Mouse (Mus musculus) adrenal gland, postnatal 4 days (tissue): ENCODE data around the gene Miox. TPM values are rescaled to one million over a fixed set of nuclear protein-coding genes. Genes with fewer than 3 reads are reported as not detected.

Source experiments
- microRNA-seq: library from miRNA; unstranded; fragments of <30 nt; microRNA quantifications from one replicate; pipeline ENCODE4 v1.2.0, GENCODE M21; 2021
- total RNA-seq, 2 experiments: library from RNA; stranded (reverse); gene quantifications; 2 replicates each; pipeline ENCODE4 v1.2.3; 2021

Gene Miox
- total RNA-seq, 2 experiments from 2014 or later, result 6.0 to 90.1 TPM

Small RNAs within 50 kb of the gene (microRNA-seq; reads per million reads assigned to microRNA genes)
- 0.79 reads per million for gene Mir6959

Other genes starting within 250 kb of the Miox start
- 10 to 100 TPM; 30.7 to 35.0 TPM for gene Selenoo, start 245.3 kb upstream of the Miox start, total RNA-seq
- gene Tubgcp6, start 211.3 kb upstream of the Miox start, total RNA-seq, result 10 to 100 TPM; 20.1 to 24.8 TPM
- gene Hdac10, start 205.7 kb upstream of the Miox start, total RNA-seq, result 10 to 100 TPM; 19.8 TPM
- 10 to 100 TPM; 13.9 to 16.2 TPM for gene Mapk12, start 193.7 kb upstream of the Miox start, total RNA-seq
- 1 to 10 TPM; 6.9 to 8.6 TPM for gene Mapk11, start 184.8 kb upstream of the Miox start, total RNA-seq
- 100 to 1,000 TPM; 167 to 207 TPM for gene Plxnb2, start 153.6 kb upstream of the Miox start, total RNA-seq
- gene Dennd6b, start 137.9 kb upstream of the Miox start, total RNA-seq, result 10 to 100 TPM; 11.5 to 13.0 TPM
- 10 to 100 TPM; 53.8 to 57.6 TPM for gene Ppp6r2, start 122.8 kb upstream of the Miox start, total RNA-seq
- 100 to 1,000 TPM; 108 to 111 TPM for gene Sbf1, start 19.1 kb upstream of the Miox start, total RNA-seq
- gene Adm2, start 11.7 kb upstream of the Miox start, total RNA-seq, result under 1 TPM in 1 of 2 experiments, not detected in 1; 0.53 TPM
- 10 to 100 TPM; 59.3 to 59.5 TPM for gene Lmf2, start 21.3 kb downstream of the Miox start, total RNA-seq
- 100 to 1,000 TPM; 126 to 133 TPM for gene Ncaph2, start 21.3 kb downstream of the Miox start, total RNA-seq
- gene Sco2, start 39.4 kb downstream of the Miox start, total RNA-seq, result 10 to 100 TPM; 20.2 to 22.5 TPM
- 1 to 10 TPM in 1 of 2 experiments, under 1 TPM in 1; 0.87 to 1.9 TPM for gene Tymp, start 42.6 kb downstream of the Miox start, total RNA-seq
- 1 to 10 TPM in 1 of 2 experiments, under 1 TPM in 1; 0.34 to 1.5 TPM for gene Odf3b, start 44.9 kb downstream of the Miox start, total RNA-seq
- not detected for gene Klhdc7b, start 50.5 kb downstream of the Miox start, total RNA-seq
- gene Syce3, start 76.1 kb downstream of the Miox start, total RNA-seq, result not detected
- 100 to 1,000 TPM in 1 of 2 experiments, 10 to 100 TPM in 1; 95.7 to 128 TPM for gene Cpt1b, start 91.5 kb downstream of the Miox start, total RNA-seq
- 1 to 10 TPM; 2.5 to 3.0 TPM for gene C730034F03Rik, start 95.2 kb downstream of the Miox start, total RNA-seq
- gene Gm44502, start 95.3 kb downstream of the Miox start, total RNA-seq, result 1 to 10 TPM in 1 of 2 experiments, under 1 TPM in 1; 0.84 to 1.9 TPM
- gene Chkb, start 95.5 kb downstream of the Miox start, total RNA-seq, result 10 to 100 TPM; 87.1 to 87.7 TPM
- gene Mapk8ip2, start 119.5 kb downstream of the Miox start, total RNA-seq, result 10 to 100 TPM; 20.4 to 22.1 TPM
- 10 to 100 TPM; 24.4 to 25.0 TPM for gene Arsa, start 143.0 kb downstream of the Miox start, total RNA-seq
- gene Shank3, start 165.2 kb downstream of the Miox start, total RNA-seq, result 10 to 100 TPM; 58.7 to 66.0 TPM
- 1 to 10 TPM; 1.9 to 2.8 TPM for gene Acr, start 233.9 kb downstream of the Miox start, total RNA-seq